34 mouse cellular contexts compared by ENCODE assay signal in genomic region chr16:91258956-91259355, GRCm38 (mm10). TPM values are rescaled to one million over a fixed set of nuclear protein-coding genes. Genes with fewer than 3 reads are reported as not detected.
"Had no signal": no experiment of that assay in that cellular context is flagged by ENCODE, and none has a peak within 500 bp of the region (broad histone marks: within the 10 kb centered on the region; RNA-seq: fewer than 3 reads in every experiment).

No protein-coding gene starts in this region.

- H3K9ac ChIP-seq: embryonic facial prominence, embryonic 12.5 days; embryonic facial prominence, embryonic 13.5 days; embryonic facial prominence, embryonic 15.5 days; forebrain, embryonic 12.5 days; forebrain, embryonic 13.5 days; forebrain, embryonic 15.5 days; forebrain, postnatal 0 days had no signal

- H3K9me3 ChIP-seq: embryonic facial prominence, embryonic 10.5 days; embryonic facial prominence, embryonic 12.5 days; embryonic facial prominence, embryonic 13.5 days; embryonic facial prominence, embryonic 15.5 days; forebrain, embryonic 10.5 days; forebrain, embryonic 12.5 days; forebrain, embryonic 13.5 days; forebrain, embryonic 15.5 days had no signal

- DNase-seq: cerebellum, adult 8-10 months; cerebellum, adult 9-10 months; cerebellum, adult 9-11 months; cerebellum, postnatal 10 days; cerebellum, postnatal 14 days; cerebellum, postnatal 25 days; cerebellum, postnatal 36 days; embryo, embryonic 11 days; forebrain, postnatal 0 days; gastrocnemius, adult 2 months; gastrocnemius, postnatal 10 days; gastrocnemius, postnatal 14 days; gastrocnemius, postnatal 25 days; gastrocnemius, postnatal 36 days; heart, adult 11 months; heart, adult 18-20 months; heart, adult 2 months had no signal

- ATAC-seq: forebrain, embryonic 13.5 days; forebrain, embryonic 14.5 days; forebrain, embryonic 15.5 days; forebrain, embryonic 16.5 days; forebrain, postnatal 0 days had no signal

- H3K27ac ChIP-seq: embryonic facial prominence, embryonic 10.5 days; embryonic facial prominence, embryonic 12.5 days; embryonic facial prominence, embryonic 13.5 days; embryonic facial prominence, embryonic 15.5 days; forebrain, embryonic 10.5 days; forebrain, embryonic 12.5 days; forebrain, embryonic 13.5 days; forebrain, embryonic 15.5 days; gastrocnemius, adult 2 months; heart, adult 2 months had no signal

- H3K4me2 ChIP-seq: embryonic facial prominence, embryonic 12.5 days; embryonic facial prominence, embryonic 13.5 days; embryonic facial prominence, embryonic 15.5 days; forebrain, embryonic 12.5 days; forebrain, embryonic 13.5 days; forebrain, embryonic 15.5 days had no signal

- H3K4me3 ChIP-seq: embryonic facial prominence, embryonic 10.5 days; embryonic facial prominence, embryonic 12.5 days; embryonic facial prominence, embryonic 13.5 days; embryonic facial prominence, embryonic 15.5 days; erythroblast, embryonic 14.5 days; forebrain, embryonic 10.5 days; forebrain, embryonic 12.5 days; forebrain, embryonic 13.5 days; forebrain, embryonic 15.5 days; gastrocnemius, adult 2 months; heart, adult 2 months had no signal

- H3K36me3 ChIP-seq: embryonic facial prominence, embryonic 10.5 days; embryonic facial prominence, embryonic 12.5 days; embryonic facial prominence, embryonic 13.5 days; embryonic facial prominence, embryonic 15.5 days; forebrain, embryonic 10.5 days; forebrain, embryonic 12.5 days; forebrain, embryonic 15.5 days had no signal

- H3K4me1 ChIP-seq: embryonic facial prominence, embryonic 12.5 days had no signal

RNA-seq across cellular contexts. Expression of gene Olig1, which starts 10.6 kb away (rescaled TPM):
- total RNA-seq: common myeloid progenitor, adult 5-6 weeks; gastrocnemius, adult 18-20 months; gastrocnemius, adult 2 months; gastrocnemius, adult 8-10 months; gastrocnemius, postnatal 14 days; gastrocnemius, postnatal 25 days; gastrocnemius, postnatal 36 days; granulocyte monocyte progenitor cell, adult 5-6 weeks; heart, adult 2 months had no signal
- polyA plus RNA-seq: erythroblast, embryonic 14.5 days had no signal

RNA-seq across cellular contexts. Expression of gene Olig2, which starts 33.7 kb away (rescaled TPM):
- total RNA-seq: common myeloid progenitor, adult 5-6 weeks; gastrocnemius, adult 18-20 months; gastrocnemius, adult 2 months; gastrocnemius, adult 8-10 months; gastrocnemius, postnatal 10 days; gastrocnemius, postnatal 14 days; gastrocnemius, postnatal 25 days; gastrocnemius, postnatal 36 days; gastrocnemius, postnatal 4 days; granulocyte monocyte progenitor cell, adult 5-6 weeks; heart, adult 18-20 months; heart, adult 2 months had no signal
- polyA plus RNA-seq: erythroblast, embryonic 14.5 days; gonadal fat pad, adult 2 months; heart, adult 2 months had no signal
